Mouse (Mus musculus): Measurements from ENCODE around the gene Adgrv1.

Gene Adgrv1

DNA sequence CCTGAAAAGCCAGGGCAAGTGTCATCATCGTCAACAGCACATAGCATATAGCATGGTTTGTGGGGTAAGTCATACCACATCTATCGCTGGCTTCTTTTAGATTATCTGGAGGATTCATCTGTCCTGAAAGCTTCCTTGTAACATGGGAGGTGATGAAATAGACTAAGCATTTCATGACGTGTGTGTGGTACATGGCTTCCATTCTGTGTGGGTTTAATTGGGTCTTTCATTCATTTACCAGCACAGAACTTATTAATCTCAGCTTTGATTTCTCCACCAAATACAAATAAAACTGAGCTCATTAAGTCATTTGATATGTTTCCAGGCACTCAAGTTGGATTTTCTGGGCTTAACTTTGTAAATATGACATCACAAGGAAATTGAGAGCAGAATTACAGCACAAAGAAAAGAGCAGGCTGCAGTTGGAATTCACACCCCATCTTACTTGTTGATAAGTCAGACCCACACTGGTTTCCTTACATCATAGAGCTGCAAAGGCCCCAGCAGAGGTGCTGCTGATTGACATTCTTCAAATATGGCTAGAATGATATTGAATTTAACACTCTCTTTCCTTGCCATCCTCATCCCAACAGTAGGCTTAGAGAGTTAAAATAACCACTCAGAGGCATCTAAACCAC lies 396.1 kb downstream of the Adgrv1 start:
- DNase-seq = no peak

DNA sequence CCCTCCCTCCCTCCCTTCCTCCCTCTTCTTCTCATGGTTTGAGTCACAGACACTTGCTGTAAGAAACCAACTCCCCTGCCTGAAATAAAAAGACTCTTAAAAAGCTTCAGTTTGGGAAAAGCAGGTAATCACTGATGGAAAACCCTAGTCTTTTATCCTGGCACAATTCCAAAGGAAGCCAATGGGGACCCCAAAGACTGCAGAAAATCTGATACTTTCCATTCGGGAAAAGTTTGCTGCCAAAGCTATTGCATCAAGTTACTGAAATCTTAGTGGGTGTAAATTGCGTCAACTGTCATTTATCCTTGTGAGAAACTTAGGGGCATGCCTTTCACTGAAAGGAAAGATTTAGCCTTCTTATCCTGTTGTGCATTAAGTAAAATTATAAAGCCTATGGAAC lies 398.9 kb downstream of the Adgrv1 start:
- no peak for DNase-seq

DNA sequence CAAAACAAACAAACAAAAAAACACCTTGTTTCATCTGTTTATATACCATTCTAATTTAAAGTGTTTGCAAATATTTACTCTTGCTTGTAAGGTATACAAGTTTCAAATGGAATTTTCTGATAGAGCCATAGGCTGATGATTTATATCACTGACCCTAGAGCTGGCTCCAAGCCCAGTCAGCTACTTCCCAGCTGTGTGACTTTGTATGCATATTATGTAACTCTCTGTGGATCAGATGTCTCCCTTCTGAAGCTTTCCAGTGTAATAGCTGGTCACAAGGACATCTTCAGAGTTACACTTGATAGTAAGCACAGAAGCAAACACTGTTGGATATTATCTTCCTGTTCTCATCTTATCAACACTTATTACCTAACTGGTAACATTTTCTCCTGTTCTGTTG lies 400.1 kb downstream of the Adgrv1 start:
- peak; percentile 79 for DNase-seq

DNA sequence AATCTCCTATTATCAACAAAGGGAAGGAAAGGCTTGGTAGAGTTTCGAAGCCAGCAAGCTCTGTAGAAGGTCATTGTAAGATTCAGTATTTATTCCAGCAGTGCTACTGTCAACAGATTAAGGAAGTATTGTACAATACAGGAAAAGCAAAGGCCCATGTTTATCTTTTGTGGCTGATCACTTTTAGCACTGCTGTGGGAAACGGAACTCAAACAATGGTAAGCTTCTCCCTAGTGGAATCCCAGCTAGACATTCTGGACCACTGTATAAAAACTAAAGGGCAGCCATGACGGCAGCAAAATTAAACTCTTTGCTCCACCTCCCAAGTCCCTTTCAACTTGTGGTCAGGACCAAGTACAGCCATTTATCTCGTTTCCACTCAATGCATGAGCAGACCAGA lies 402.8 kb downstream of the Adgrv1 start:
- no peak for DNase-seq

DNA sequence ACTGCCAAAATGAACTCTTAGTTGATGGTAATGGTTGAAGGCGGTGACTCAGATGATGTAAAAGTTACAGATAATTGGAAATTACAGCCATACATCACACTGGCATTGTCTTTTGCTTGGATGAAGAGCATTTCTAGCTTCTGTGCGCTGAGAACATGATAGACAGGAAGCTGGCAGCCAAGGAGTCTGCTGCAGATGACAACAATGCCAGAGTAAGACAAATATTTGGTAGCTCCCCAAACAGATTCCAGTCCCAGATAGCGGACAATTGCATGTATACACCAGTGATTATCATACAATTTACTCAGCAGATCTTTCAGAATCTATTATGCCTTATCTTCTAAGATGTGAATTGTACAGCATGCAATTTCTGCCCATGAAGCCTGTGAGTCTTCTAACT lies 409.2 kb downstream of the Adgrv1 start:
- DNase-seq = no peak

DNA sequence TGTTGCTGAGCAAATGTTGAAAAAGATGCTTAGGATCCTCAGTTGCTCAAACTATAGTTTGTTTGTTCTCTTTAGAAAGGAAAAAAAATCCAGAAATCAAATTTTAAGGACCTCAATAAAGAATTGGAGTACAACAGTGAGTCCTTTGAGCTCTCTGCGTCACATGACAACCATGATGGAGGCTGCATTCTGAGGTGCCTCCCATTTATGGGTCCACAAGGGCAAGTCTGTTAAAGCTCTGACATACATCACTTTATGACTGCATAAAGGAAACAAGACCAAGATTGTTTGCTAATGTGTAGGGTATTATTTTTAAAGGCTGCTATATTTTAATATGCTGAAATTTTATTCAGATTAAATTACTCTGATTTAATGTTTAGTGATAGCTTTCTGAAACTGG lies 410.6 kb downstream of the Adgrv1 start:
- no peak for DNase-seq

DNA sequence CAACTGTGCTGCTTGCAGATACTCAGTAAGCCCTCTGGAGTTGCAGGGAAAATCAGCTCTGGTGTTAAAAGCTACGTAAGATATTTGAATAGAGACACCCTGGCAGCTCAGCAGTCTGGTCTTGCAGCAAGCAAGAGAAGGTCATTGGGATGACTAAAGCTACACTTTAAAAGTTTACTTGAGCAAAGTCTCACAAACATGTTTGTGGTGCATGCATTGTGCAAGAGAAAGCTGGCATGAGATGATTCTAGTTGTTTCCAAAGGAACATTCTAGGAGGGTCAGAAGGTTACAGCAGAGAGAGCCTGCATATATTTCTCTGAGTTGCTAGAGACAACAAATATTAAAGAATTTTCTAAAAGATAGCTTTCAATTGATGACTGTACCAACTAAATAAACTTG lies 421.5 kb downstream of the Adgrv1 start:
- no peak for DNase-seq

DNA sequence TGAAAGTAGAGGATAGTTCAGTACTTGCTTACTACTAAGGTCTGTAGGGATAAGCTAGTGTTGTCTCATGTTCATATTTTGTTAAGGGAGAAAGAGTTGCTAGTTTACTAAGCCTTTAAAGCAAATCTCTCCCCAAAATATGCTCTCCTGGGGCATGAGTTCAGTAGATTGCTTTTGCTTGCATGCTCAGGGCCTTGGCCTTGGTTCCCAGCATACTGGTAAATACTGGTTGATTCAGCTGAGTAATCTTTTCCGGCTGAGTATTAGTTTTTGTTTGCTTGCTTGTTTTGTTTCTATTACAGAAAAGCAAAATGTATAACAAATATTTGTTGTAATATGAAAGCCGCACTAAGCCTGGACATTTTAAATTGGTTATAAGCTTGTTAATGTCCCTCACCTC lies 422.4 kb downstream of the Adgrv1 start:
- no peak for DNase-seq

DNA sequence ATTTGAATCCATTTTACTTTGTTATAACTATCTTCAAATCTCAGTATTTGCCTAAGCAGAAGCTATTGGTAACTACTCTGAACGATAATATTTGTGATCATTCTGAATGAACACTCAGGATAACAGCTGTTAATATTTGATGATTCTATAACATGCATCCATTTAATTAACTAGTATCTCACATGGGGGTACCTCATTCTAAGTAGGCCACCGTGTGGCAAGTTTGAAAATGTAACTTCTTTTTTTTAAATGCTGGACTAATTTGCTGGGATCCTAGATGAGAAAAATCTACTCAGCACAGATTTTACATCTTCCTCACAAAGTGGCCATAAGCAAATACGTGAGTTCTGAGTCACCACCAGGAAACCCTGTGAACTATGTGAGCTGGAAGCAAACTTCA lies 423.1 kb downstream of the Adgrv1 start:
- no peak for DNase-seq

DNA sequence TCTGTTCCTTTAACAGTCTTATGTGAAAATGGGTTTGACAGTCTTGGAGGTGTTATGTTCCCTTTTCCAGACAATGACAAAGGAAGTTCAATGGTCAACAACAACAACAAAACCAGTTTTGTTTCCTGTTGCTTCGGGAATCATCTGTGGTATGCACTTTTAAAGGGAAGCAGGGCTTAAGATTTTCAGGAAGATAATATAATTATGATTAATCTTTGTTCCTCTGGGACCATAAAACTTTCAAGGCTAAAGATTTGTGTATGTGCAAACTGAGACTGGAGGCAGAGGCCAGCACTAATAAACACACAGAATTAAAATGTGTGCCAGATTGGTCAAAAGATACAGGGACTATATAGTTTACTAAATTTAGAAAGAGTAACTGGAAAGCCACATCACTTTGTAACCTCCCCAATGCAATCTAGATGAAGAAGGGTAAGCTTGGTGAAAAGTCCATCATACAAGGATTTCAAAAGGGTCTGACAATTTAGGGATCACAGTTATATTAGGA lies 424.8 kb downstream of the Adgrv1 start:
- DNase-seq = no peak

DNA sequence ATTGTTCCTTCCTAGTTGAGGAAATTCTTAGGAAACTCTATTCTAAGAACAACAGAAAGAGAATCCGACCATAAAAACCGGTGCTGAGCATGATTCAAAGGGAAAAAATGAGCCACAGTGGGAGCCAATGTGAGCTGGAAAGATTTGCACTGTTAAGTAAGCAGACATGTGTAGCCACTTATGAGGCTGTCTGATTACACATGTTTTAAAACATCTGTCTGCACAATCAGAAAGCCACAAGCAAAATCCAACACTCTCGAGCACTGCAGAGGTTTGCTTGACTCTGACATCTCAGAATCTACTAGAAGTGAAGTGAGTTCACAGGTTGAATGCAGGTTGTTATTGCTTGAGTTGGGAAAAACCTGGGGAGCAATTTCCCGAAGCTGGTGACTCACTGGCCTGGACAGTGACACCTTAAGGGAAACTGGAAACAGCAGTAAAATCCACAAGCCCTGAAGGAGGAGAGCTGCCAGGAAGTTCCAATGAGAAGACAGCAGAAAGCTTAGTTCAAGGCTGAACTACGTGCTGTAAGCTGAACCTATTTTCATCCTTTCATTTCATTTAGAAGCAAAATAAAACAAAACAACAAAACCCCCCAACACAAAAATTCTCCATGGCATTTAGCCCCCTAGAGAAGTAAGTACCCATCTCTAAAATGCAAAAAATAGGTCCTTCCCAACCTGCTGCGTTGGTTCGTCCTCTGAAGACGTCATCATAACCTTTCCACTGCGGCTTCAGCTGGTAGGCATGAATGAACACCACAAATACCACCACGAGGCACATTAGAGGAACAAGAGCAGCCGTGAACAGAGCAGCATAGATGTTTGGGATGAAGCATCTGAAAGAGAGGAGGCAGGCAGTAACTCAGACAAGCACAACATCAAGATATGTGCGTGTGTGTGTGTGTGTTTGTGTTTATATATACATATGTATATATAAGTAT lies 450.7 kb downstream of the Adgrv1 start:
- DNase-seq = peak; percentile 10

DNA sequence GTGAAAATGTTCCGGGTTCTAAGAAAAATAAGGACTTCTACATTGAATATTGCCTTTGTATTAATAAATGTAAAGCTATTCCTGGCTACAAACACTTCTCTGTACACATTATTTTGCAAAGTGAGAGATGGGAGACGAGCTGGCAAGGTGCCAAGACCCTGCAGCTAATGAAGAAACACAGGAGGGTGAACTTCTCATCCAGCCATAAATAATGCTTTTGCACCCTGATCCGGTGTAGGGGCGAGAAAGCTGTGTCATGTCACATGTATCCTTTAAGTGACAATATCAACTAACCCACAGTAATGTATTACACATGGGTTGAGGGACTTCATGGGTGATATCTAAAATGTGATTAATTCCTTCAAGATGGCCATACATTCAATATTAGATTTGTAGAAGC lies 451.5 kb downstream of the Adgrv1 start:
- peak; percentile 30 for DNase-seq

DNA sequence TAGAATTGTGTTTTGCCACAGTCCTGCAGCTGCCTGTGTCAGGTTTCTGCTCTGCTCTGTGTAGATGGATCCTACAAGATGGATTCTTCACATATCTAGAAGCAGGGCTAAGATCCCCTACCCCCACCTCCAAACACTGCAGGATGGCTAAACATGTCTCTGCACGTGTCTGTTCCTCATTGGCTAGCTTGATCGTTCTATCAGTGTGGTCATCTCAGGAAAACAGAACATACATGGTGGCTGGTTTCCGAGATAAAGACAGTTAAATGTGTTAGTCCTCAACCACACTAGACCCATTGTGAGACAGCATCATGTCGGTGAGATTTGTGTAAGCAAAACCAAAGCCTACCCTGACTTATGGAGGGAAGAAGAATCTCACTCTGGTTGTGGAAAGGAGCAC lies 456.1 kb downstream of the Adgrv1 start:
- DNase-seq = no peak

DNA sequence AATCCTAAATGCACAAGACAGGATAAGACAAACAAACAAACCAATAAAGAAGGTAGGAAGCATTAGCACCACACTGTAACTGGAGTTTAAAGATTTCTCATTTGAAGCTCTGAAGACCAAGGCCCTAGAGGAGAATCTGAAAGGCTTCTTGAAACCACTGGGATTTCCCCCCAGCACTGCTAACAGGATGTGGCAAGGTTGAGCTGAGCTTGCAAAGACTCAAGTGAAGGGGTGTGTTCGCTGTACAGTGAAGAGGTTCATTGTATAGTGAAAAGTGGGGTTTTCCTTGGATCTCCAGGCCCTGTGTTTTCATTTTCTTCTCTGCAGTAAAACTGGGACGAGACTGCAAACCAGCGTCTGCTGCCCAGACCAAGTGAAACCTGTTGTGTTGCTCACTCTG lies 456.9 kb downstream of the Adgrv1 start:
- DNase-seq = no peak

DNA sequence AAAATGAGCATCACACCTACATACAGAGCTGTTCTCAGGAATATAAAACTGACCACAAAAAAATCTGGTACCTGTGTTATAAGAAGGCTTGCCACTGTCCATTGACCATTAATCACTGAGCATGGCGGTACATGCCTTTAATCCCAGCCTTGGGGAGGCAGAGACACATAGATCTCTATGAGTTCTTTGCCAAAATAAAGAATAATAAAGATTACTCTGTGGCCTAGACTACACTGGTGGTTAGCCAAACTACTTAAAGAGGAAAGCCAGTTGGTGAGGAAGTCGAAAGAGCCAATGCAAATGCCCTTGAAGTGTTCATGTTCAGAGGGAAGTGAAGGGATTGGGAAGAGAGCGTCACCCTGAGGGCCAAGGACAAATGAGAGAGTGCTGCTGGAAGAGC lies 461.8 kb downstream of the Adgrv1 start:
- no peak for DNase-seq

DNA sequence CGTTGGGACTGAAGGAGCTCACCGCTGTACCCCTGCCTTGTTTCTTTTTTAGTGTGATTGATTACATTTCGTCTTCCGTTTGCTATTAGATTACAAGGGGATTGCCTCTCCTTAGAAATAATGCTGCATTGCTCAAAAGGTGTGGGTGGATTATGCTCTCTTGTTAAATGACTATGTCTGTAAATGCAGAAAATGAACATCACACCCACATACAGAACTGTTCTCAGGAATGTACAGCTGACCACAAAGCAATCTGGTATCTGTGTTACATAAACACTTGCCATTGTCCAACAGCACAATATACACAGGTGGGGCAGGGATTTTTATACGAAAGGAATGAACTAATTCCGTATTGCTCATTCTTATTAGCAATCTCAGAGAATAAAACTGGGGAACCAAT lies 465.5 kb downstream of the Adgrv1 start:
- no peak for DNase-seq

DNA sequence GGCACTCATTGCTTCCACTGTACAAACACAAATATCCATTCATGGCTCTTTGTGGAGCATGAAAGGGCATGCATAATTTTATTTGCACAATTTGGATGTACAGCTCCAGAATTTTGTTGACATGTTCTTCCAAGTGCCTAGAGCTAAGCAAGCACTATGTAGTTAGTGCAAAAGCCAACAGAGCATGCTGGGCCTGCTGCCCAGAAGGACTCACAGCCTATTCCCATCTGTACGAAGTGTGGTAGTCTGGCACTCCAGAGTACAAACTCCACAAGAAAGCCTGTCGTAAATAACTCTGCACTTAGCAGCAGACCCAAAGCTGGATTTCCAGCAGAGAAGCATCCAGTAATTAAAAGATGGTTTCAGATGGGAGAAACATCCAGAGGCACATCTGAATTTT lies 473.1 kb downstream of the Adgrv1 start:
- DNase-seq = peak; percentile 39

DNA sequence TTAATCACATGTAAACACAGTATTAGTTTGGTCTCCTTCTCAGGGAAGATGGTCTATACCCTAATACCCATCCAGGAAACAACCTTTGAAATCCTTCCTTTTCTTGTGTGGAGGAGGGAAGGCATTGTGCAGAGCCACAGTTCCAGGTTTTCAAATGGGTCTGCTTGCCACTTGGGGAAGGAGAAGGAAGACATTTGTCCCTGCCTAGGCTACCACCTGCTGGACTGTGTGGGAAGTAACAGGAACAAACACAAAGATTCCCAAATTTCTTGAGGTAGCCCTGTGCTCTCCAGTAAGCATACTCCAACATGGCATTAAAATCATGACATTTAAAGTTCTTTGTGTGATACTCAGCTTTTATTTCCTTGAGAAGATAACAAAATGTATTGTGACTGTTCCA lies 477.6 kb downstream of the Adgrv1 start:
- DNase-seq = peak; percentile 73

DNA sequence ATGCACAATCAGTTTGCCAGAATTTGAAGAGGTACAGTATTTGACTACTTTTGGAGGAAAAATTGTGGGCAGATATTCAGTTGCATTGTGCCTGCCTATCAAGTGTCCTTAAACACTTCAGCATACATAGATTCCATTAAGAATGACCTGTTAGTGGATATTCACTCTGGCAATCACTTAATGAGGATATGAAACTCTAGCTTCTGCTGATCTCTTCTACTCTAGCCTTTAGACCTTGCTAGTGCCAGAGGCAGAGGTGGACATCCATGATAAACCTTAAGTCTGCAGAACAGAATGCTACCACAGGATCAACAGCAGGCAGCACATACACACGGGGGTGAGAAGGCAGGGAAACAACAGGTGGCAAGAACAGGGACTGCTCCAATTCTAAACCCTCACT lies 488.5 kb downstream of the Adgrv1 start:
- DNase-seq = no peak

DNA sequence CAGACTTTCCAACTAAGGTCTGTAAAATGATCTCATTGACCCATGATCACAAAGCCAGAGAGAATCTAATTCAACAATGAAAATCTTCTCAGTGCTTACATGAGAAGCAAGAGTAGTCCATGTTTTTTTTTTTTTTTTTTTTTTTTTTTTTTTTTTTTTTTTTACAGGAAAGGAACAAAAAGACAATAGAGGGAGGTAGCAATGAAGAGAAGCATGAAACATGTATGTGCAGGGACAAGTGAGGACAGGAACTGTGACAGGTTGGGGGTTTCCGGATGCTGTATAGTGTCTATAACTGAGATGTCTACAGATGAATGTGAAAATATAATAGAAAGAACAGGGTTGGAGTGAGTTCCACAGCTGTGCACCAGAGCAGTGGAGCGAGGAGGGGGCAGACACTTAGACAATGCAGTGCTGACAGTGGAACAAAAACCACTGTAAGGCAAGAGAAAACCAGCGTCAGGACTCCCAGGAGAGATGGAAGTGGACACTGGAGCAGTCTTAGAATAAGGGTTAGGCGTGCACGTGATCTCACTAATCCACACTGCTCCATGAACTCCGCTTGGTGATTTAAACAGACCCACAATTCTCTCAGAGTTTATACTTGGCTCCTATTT lies 490.6 kb downstream of the Adgrv1 start:
- no peak for DNase-seq

DNA sequence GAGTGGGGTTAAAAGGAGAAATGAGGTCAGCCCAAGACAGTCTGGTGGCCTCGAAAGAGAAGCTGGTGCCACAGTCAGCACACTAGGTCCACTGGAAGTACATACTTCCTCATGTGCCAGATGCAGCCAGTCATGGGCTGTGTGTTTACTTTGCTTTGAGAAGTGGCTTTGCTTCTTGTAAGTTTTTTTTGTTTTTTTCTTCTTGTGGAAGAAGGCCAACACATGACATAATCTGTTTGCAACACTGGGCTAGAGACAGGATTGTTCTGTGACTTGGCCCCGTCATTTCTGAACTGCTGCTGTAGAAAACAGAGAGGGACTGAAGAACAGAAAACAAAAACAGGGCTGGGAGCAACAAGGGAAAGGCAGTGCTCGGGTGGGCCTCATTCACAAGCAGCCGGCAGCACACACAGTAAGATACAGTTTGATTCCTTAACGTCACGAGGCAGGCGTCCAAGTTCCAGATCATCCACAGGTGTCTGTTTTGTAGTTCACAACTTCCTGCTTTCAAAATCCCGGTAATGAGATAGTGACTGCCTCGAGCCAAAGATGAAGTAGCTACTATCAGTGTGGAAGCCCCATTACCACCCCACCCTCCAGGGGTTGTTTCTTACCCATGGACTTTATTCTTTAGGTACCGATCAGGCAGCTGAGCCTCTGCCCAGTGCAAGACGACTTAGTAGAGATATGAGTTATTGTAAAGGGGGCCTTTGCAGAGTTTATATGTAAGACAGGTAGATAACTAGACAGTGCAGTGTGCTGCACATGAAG lies 496.1 kb downstream of the Adgrv1 start:
- peak; percentile 41 for DNase-seq

DNA sequence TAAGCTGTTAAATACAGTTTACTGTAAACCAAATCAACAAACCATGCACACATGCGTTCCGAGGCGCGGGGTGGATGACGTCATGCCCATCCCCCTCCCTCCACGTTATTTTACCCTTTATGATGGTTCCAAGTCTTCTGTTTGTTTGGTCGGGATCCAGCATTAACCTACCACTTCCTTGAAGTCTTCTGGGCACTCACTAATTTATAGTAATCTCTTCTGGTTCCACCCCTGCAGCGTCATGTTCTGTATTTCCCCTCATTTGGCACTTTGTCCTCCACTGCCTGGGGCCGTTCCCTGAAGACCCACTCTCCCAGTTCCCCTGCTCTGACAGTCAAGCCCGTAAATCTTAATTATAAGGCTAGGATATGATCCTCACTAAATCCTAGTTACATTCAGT lies 497.0 kb downstream of the Adgrv1 start:
- DNase-seq = peak; percentile 29

DNA sequence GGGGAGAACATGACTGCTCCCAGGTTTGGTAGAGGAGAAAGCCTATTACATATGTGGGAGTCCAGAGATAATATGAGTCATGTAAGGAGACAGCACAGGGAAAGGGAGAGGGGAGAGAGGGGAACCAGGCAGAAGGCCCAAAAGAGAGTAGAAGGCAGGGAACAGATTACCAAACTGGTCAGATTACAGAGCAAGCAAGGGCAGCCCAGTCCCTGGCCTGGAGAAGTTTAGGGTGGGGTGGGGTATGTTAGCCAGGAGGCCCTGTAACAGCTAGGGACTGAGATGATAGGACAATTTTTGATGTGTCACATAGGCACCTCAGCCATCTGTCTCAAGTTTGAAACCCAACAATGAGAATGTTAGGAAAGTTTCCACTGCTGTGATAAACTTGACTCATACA lies 498.5 kb downstream of the Adgrv1 start:
- DNase-seq = no peak
